In genomic region chr2:178188988-178189387, GRCm38 (mm10) we compare ENCODE assay signal across 18 mouse cellular contexts.
A peak's percentile ranks its signal among the peaks of the same experiment; 100 is the strongest.
DNase-seq lines count a peak whose midpoint lies in the region; ATAC-seq and TF ChIP-seq lines count a peak whose summit lies in the region.
"Had no signal": no experiment of that assay in that cellular context is flagged by ENCODE, and none has a peak within 500 bp of the region (broad histone marks: within the 10 kb centered on the region; RNA-seq: fewer than 3 reads in every experiment).

No protein-coding gene starts in this region.

- H3K4me3 ChIP-seq in forebrain, embryonic 14.5 days (ENCODE audit: low read depth, low read length) = no peak overlapping the region
- no peak overlapping the region for H3K4me3 ChIP-seq in forebrain, embryonic 11.5 days (ENCODE audit: low read depth, low read length)
- H3K4me3 ChIP-seq in layer of hippocampus, adult 2 months = no peak overlapping the region
- no peak overlapping the region for H3K4me3 ChIP-seq in CH12.LX (replicated peaks in 1 of 3; ENCODE audit: low read depth in 2 of 3, low read length in 2 of 3, poor library complexity in 1 of 3)
- H3K4me3 ChIP-seq: embryonic facial prominence, embryonic 12.5 days; erythroblast, embryonic 14.5 days; heart, embryonic 10.5 days; limb, embryonic 10.5 days; megakaryocyte, embryonic 14.5 days; neural tube, embryonic 13.5 days had no signal

- H3K4me2 ChIP-seq in forebrain, embryonic 14.5 days (ENCODE audit: low read length) = no peak overlapping the region
- H3K4me2 ChIP-seq in forebrain, embryonic 11.5 days (ENCODE audit: low read depth, low read length, severe bottlenecking) = no peak overlapping the region
- H3K4me2 ChIP-seq in CH12.LX (ENCODE audit: insufficient read depth, low read depth, poor library complexity, severe bottlenecking) = no peak overlapping the region
- H3K4me2 ChIP-seq: embryonic facial prominence, embryonic 12.5 days; neural tube, embryonic 13.5 days had no signal

- ATAC-seq in forebrain, embryonic 14.5 days = no peak
- ATAC-seq in forebrain, embryonic 11.5 days (replicated peaks; ENCODE audit: low FRiP score) = no peak
- ATAC-seq in megakaryocyte, adult 5-6 weeks (ENCODE audit: poor library complexity, severe bottlenecking) = 0 out of 2 replicates have a peak, but pooled peaks have one; percentile 25
- no peak for ATAC-seq in CD4-positive, CD25-positive, alpha-beta regulatory T cell, adult 4 months
- ATAC-seq: liver, postnatal 0 days had no signal

- WGBS in forebrain, embryonic 14.5 days = 38% methylated on average over 2 of the region's 2 CpGs
- 41% methylated on average over 2 of the region's 2 CpGs for WGBS in forebrain, embryonic 11.5 days

- no peaks in the 10 kb centered on the region for H3K79me2 ChIP-seq in CH12.LX (replicated peaks; ENCODE audit: control insufficient read depth, extremely low read depth, insufficient read depth, poor library complexity, severe bottlenecking)

- dilution Hi-C loops in CH12.LX (cut with MboI; ENCODE audit: extremely low pct_ligation_motif_present, extremely low pct_unique_long_range_greater_than_20kb, low sequenced_read_pairs) = no loop called here

- no peaks in the 10 kb centered on the region for H3K27me3 ChIP-seq in forebrain, embryonic 14.5 days (replicated peaks; ENCODE audit: control insufficient read depth, insufficient read depth, low read length)
- H3K27me3 ChIP-seq in forebrain, embryonic 11.5 days (ENCODE audit: control insufficient read depth, insufficient read depth, low read length) = no peaks in the 10 kb centered on the region
- H3K27me3 ChIP-seq in CH12.LX (replicated peaks) = peaks cover 27% of the 10 kb centered on the region
- H3K27me3 ChIP-seq: embryonic facial prominence, embryonic 12.5 days; neural tube, embryonic 13.5 days had no signal

- no peak for TF ChIP-seq EP300 in CH12.LX (IDR thresholded peaks at IDR 0.05; ENCODE audit: low read length)

- TF ChIP-seq CTCF in layer of hippocampus, adult 2 months (conservative IDR thresholded peaks at IDR 0.05) = no peak
- no peak for TF ChIP-seq CTCF in CH12.LX (conservative IDR thresholded peaks at IDR 0.05 in 1 of 2, IDR thresholded peaks at IDR 0.05 in 1 of 2; ENCODE audit: low read depth in 2 of 2, low read length in 2 of 2)

- TF ChIP-seq RAD21 in CH12.LX (IDR thresholded peaks at IDR 0.05; ENCODE audit: low read depth, low read length) = no peak

- DNase-seq in forebrain, embryonic 14.5 days (ENCODE audit: low spot score) = peak; percentile 7
- no peak for DNase-seq in forebrain, embryonic 11.5 days (ENCODE audit: low spot score)
- no peak for DNase-seq in layer of hippocampus, adult 2 months (ENCODE audit: low spot score in 2 of 2)
- DNase-seq in layer of hippocampus, adult 11-12 months (ENCODE audit: low spot score) = no peak
- peak; percentile 10 for DNase-seq in CH12.LX (ENCODE audit: extremely low read depth)
- DNase-seq: adrenal gland, postnatal 36 days; kidney, adult 11 months; liver, postnatal 0 days; lung, postnatal 10 days; thymus, postnatal 25 days had no signal

- 0 out of 2 replicates have a peak, but pooled peaks cover 3% of the 10 kb centered on the region for H3K4me1 ChIP-seq in forebrain, embryonic 14.5 days (ENCODE audit: control insufficient read depth, insufficient read depth, low read length)
- H3K4me1 ChIP-seq in forebrain, embryonic 11.5 days (replicated peaks; ENCODE audit: control insufficient read depth, insufficient read depth, low read length) = no peaks in the 10 kb centered on the region
- H3K4me1 ChIP-seq in CH12.LX (ENCODE audit: control insufficient read depth in 1 of 2, insufficient read depth in 2 of 2) = peaks cover 0 to 6% of the 10 kb centered on the region in 2 experiments; a peak in 2 of 4 replicates

- no peaks in the 10 kb centered on the region for H3K36me3 ChIP-seq in forebrain, embryonic 14.5 days (ENCODE audit: control insufficient read depth, insufficient read depth, low read length)
- H3K36me3 ChIP-seq in forebrain, embryonic 11.5 days (ENCODE audit: control insufficient read depth, insufficient read depth, low read length) = no peaks in the 10 kb centered on the region
- no peaks in the 10 kb centered on the region for H3K36me3 ChIP-seq in CH12.LX (replicated peaks in 1 of 2; ENCODE audit: control insufficient read depth in 1 of 2, insufficient read depth in 1 of 2, low read length in 1 of 2)
- H3K36me3 ChIP-seq: embryonic facial prominence, embryonic 12.5 days; heart, embryonic 10.5 days; limb, embryonic 10.5 days; neural tube, embryonic 13.5 days had no signal

- H3K27ac ChIP-seq in forebrain, embryonic 14.5 days (ENCODE audit: low read depth, low read length) = no peak overlapping the region; the same call in 1 of the 2 replicates
- no peak overlapping the region for H3K27ac ChIP-seq in forebrain, embryonic 11.5 days (ENCODE audit: low read depth, low read length)
- H3K27ac ChIP-seq in layer of hippocampus, adult 2 months = peak overlapping the region; percentile 53; the same call in 1 of the 2 replicates
- no peak overlapping the region for H3K27ac ChIP-seq in CH12.LX (ENCODE audit: insufficient read depth, low read depth)
- H3K27ac ChIP-seq: embryonic facial prominence, embryonic 12.5 days; heart, embryonic 10.5 days; limb, embryonic 10.5 days; neural tube, embryonic 13.5 days had no signal

- H3K9ac ChIP-seq in forebrain, embryonic 14.5 days (ENCODE audit: low read length) = no peak overlapping the region
- H3K9ac ChIP-seq in forebrain, embryonic 11.5 days (ENCODE audit: low read length) = no peak overlapping the region
- H3K9ac ChIP-seq in CH12.LX (ENCODE audit: insufficient read depth, low read depth) = no peak overlapping the region
- H3K9ac ChIP-seq: embryonic facial prominence, embryonic 12.5 days; liver, postnatal 0 days; neural tube, embryonic 13.5 days had no signal

- in situ Hi-C loops in CH12.LX (cut with MboI; ENCODE audit: low pct_ligation_motif_present, low pct_unique_long_range_greater_than_20kb, low sequenced_read_pairs) = no loop called here

- H3K9me3 ChIP-seq in forebrain, embryonic 14.5 days (replicated peaks; ENCODE audit: control insufficient read depth, low read length) = no peaks in the 10 kb centered on the region
- H3K9me3 ChIP-seq in forebrain, embryonic 11.5 days (ENCODE audit: control insufficient read depth, low read length) = no peaks in the 10 kb centered on the region
- H3K9me3 ChIP-seq in CH12.LX (replicated peaks; ENCODE audit: low read length) = peaks cover 7% of the 10 kb centered on the region
- H3K9me3 ChIP-seq: embryonic facial prominence, embryonic 12.5 days; heart, embryonic 10.5 days; limb, embryonic 10.5 days; neural tube, embryonic 13.5 days had no signal

- TF ChIP-seq POLR2A in CH12.LX (IDR thresholded peaks at IDR 0.05; ENCODE audit: low read depth, low read length) = no peak

TF ChIP-seq in CH12.LX, 34 proteins besides CTCF, POLR2A, EP300 and RAD21:
- TF ChIP-seq UBTF (IDR thresholded peaks at IDR 0.05; ENCODE audit: low read depth, low read length) (no peak), MXI1 (IDR thresholded peaks at IDR 0.05; ENCODE audit: low read depth, low read length) (no peak), JUN (IDR thresholded peaks at IDR 0.05; ENCODE audit: insufficient read depth, low read depth, low read length) (no peak), ZMIZ1 (IDR thresholded peaks at IDR 0.05; ENCODE audit: low read depth, low read length) (no peak), BHLHE40 (IDR thresholded peaks at IDR 0.05; ENCODE audit: low read depth, low read length) (no peak), MYC (IDR thresholded peaks at IDR 0.05; ENCODE audit: low read depth, low read length) (no peak), NRF1 (IDR thresholded peaks at IDR 0.05; ENCODE audit: low read depth, low read length) (no peak), E2F4 (IDR thresholded peaks at IDR 0.05; ENCODE audit: insufficient replicate concordance, low read depth, low read length) (no peak), MAX (IDR thresholded peaks at IDR 0.05; ENCODE audit: low read length) (no peak), HCFC1 (IDR thresholded peaks at IDR 0.05; ENCODE audit: low read depth, low read length) (no peak), POLR2AphosphoS2 (IDR thresholded peaks at IDR 0.05; ENCODE audit: low read depth, low read length) (no peak), TBP (conservative IDR thresholded peaks at IDR 0.05; ENCODE audit: low read depth, low read length) (no peak), JUND (conservative IDR thresholded peaks at IDR 0.05; ENCODE audit: low read depth, low read length) (no peak), NELFE (IDR thresholded peaks at IDR 0.05; ENCODE audit: low read depth, low read length) (no peak), CHD1 (IDR thresholded peaks at IDR 0.05; ENCODE audit: low read depth, low read length) (no peak), ETS1 (conservative IDR thresholded peaks at IDR 0.05; ENCODE audit: low read depth, low read length) (no peak), MAZ (IDR thresholded peaks at IDR 0.05; ENCODE audit: low read depth, low read length) (no peak)

Comparison
In these comparisons a context has a peak if more than half of its experiments do, and no peak if none do; other contexts are left out.
1. DNase-seq: peak in forebrain, embryonic 14.5 days (single experiment) and CH12.LX (single experiment); none in forebrain, embryonic 11.5 days (single experiment), layer of hippocampus, adult 2 months (0 of 2) and layer of hippocampus, adult 11-12 months (single experiment).